Mouse (Mus musculus) MEL (cell line): ENCODE measurements around the gene Parp4. TPM values are rescaled to one million over a fixed set of nuclear protein-coding genes. Genes with fewer than 3 reads are reported as not detected.

ENCODE experiments used
- DNase-seq: peaks from one replicate; pipeline ENCODE4 v3.0.0; 2011; ENCODE audit warnings: low read depth, low spot score
- H3K27ac ChIP-seq: 2 replicates; pipeline ENCODE4 v1.5.1; 2012; ENCODE audit warnings: low read depth, mild to moderate bottlenecking, control low read depth, low read length, moderate library complexity; ENCODE audit not compliant: control insufficient read depth
- H3K27me3 ChIP-seq, 2 experiments: fragments of 150-350 bp in 1 of 2; sonication (generic) in 1 of 2; 2 replicates each; pipeline ENCODE4 v1.6.1; 2012; ENCODE audit warnings: low read length in 2 of 2, mild to moderate bottlenecking in 2 of 2, improper control_type of control experiment in 1 of 2, moderate library complexity in 1 of 2; ENCODE audit not compliant: insufficient read depth in 2 of 2, control insufficient read depth in 1 of 2
- H3K36me3 ChIP-seq, 2 experiments: 2 replicates each; pipeline ENCODE4 v1.6.1; 2012 to 2014; ENCODE audit warnings: low read length in 2 of 2, improper control_type of control experiment in 1 of 2, inconsistent platforms in 1 of 2, mild to moderate bottlenecking in 1 of 2; ENCODE audit not compliant: insufficient read depth in 2 of 2, control insufficient read depth in 1 of 2
- H3K4me1 ChIP-seq, 2 experiments: fragments of 150-350 bp in 1 of 2; sonication (generic) in 1 of 2; 2 replicates each; pipeline ENCODE4 v1.6.1; 2012; ENCODE audit warnings: low read length in 2 of 2, improper control_type of control experiment in 1 of 2, mild to moderate bottlenecking in 1 of 2; ENCODE audit not compliant: insufficient read depth in 2 of 2, control insufficient read depth in 1 of 2
- H3K4me3 ChIP-seq, 2 experiments: fragments of 150-350 bp in 1 of 2; sonication (generic) in 1 of 2; 2 replicates each; pipeline ENCODE4 v1.5.1; 2012; ENCODE audit warnings: low read depth in 2 of 2, low read length in 2 of 2, mild to moderate bottlenecking in 2 of 2, moderate library complexity in 2 of 2, control low read depth in 1 of 2, improper control_type of control experiment in 1 of 2; ENCODE audit not compliant: control insufficient read depth in 1 of 2, insufficient read depth in 1 of 2
- H3K79me2 ChIP-seq: 2 replicates; pipeline ENCODE4 v1.6.1; 2012; ENCODE audit warnings: mild to moderate bottlenecking, low read length, moderate library complexity; ENCODE audit not compliant: control insufficient read depth, poor library complexity, insufficient read depth
- H3K9ac ChIP-seq: 2 replicates; pipeline ENCODE4 v1.6.1; 2012; ENCODE audit warnings: low read depth, mild to moderate bottlenecking, control low read depth, low read length, moderate library complexity; ENCODE audit not compliant: control insufficient read depth, poor library complexity, severe bottlenecking
- H3K9me3 ChIP-seq: fragments of 150-350 bp; sonication (generic); replicated peaks from 2 replicates; pipeline ENCODE4 v1.6.1; 2012; ENCODE audit warnings: mild to moderate bottlenecking, low read length, improper control_type of control experiment, moderate library complexity; ENCODE audit not compliant: insufficient read depth
- BHLHE40 ChIP-seq: IDR thresholded peaks from 2 replicates; pipeline ENCODE4 v1.6.1; 2012; ENCODE audit warnings: low read depth, mild to moderate bottlenecking, inconsistent platforms, low read length, improper control_type of control experiment, borderline replicate concordance
- CHD1 ChIP-seq: IDR thresholded peaks from 2 replicates; pipeline ENCODE4 v1.6.1; 2012; ENCODE audit warnings: low read depth, mild to moderate bottlenecking, inconsistent platforms, low read length, improper control_type of control experiment
- CTCF ChIP-seq, 3 experiments: IDR thresholded peaks in 2 of 3; conservative IDR thresholded peaks in 1 of 3; 2 replicates each; pipeline ENCODE4 v1.5.1; 2011 to 2012; ENCODE audit warnings: low read length in 3 of 3, low read depth in 2 of 3, mild to moderate bottlenecking in 2 of 3, improper control_type of control experiment in 1 of 3, inconsistent platforms in 1 of 3, mixed read lengths in 1 of 3, moderate library complexity in 1 of 3; ENCODE audit not compliant: control insufficient read depth in 1 of 3, insufficient read depth in 1 of 3, poor library complexity in 1 of 3, severe bottlenecking in 1 of 3
- E2F4 ChIP-seq: IDR thresholded peaks from 2 replicates; pipeline ENCODE4 v1.6.1; 2011; ENCODE audit warnings: low read depth, low read length, improper control_type of control experiment, borderline replicate concordance
- EP300 ChIP-seq, 2 experiments: IDR thresholded peaks; 2 replicates each; pipeline ENCODE4 v1.6.1; 2011; ENCODE audit warnings: improper control_type of control experiment in 2 of 2, low read length in 2 of 2, low read depth in 1 of 2, mild to moderate bottlenecking in 1 of 2
- GABPA ChIP-seq: IDR thresholded peaks from 2 replicates; pipeline ENCODE4 v1.6.1; 2012; ENCODE audit warnings: low read depth, mild to moderate bottlenecking, inconsistent platforms, low read length, improper control_type of control experiment, moderate library complexity
- GATA1 ChIP-seq: IDR thresholded peaks from 2 replicates; pipeline ENCODE4 v1.6.1; 2011; ENCODE audit warnings: low read depth, low read length, improper control_type of control experiment
- JUND ChIP-seq: IDR thresholded peaks from 2 replicates; pipeline ENCODE4 v1.6.1; 2011; ENCODE audit warnings: low read depth, mild to moderate bottlenecking, improper control_type of control experiment, low read length
- KAT2A ChIP-seq: conservative IDR thresholded peaks from 2 replicates; pipeline ENCODE4 v1.6.1; 2012; ENCODE audit warnings: low read depth, low read length, improper control_type of control experiment, inconsistent platforms
- MAFK ChIP-seq: IDR thresholded peaks from 2 replicates; pipeline ENCODE4 v1.6.1; 2011; ENCODE audit warnings: low read depth, mild to moderate bottlenecking, low read length, improper control_type of control experiment, borderline replicate concordance
- MAX ChIP-seq: IDR thresholded peaks from 2 replicates; pipeline ENCODE4 v1.6.1; 2011; ENCODE audit warnings: low read length, improper control_type of control experiment
- MAZ ChIP-seq: IDR thresholded peaks from 2 replicates; pipeline ENCODE4 v1.6.1; 2012; ENCODE audit warnings: low read depth, mild to moderate bottlenecking, inconsistent platforms, low read length, improper control_type of control experiment
- MEF2A ChIP-seq: IDR thresholded peaks from 2 replicates; pipeline ENCODE4 v1.6.1; 2014; ENCODE audit warnings: low read depth, mild to moderate bottlenecking, inconsistent platforms, low read length, improper control_type of control experiment; ENCODE audit not compliant: poor library complexity, insufficient replicate concordance, severe bottlenecking; ENCODE audit errors: extremely low read depth
- POLR2A ChIP-seq, 2 experiments: IDR thresholded peaks; 2 replicates each; pipeline ENCODE4 v1.6.1; 2011 to 2012; ENCODE audit warnings: low read length in 2 of 2, mild to moderate bottlenecking in 2 of 2, control low read depth in 1 of 2, improper control_type of control experiment in 1 of 2, low read depth in 1 of 2, moderate library complexity in 1 of 2; ENCODE audit not compliant: control insufficient read depth in 1 of 2, insufficient read depth in 1 of 2, poor library complexity in 1 of 2
- RCOR1 ChIP-seq: IDR thresholded peaks from 2 replicates; pipeline ENCODE4 v1.6.1; 2012; ENCODE audit warnings: low read depth, mild to moderate bottlenecking, inconsistent platforms, low read length, improper control_type of control experiment
- SIN3A ChIP-seq: IDR thresholded peaks from 2 replicates; pipeline ENCODE4 v1.6.1; 2012; ENCODE audit warnings: low read length, improper control_type of control experiment, inconsistent platforms
- SMC3 ChIP-seq: IDR thresholded peaks from 2 replicates; pipeline ENCODE4 v1.6.1; 2011; ENCODE audit warnings: low read depth, low read length, improper control_type of control experiment
- TBP ChIP-seq: IDR thresholded peaks from 2 replicates; pipeline ENCODE4 v1.8.0; 2011; ENCODE audit warnings: low read depth, low read length, improper control_type of control experiment
- TCF12 ChIP-seq: IDR thresholded peaks from 2 replicates; pipeline ENCODE4 v1.6.1; 2014; ENCODE audit warnings: low read depth, mild to moderate bottlenecking, inconsistent platforms, low read length, improper control_type of control experiment, moderate library complexity
- USF2 ChIP-seq, 2 experiments: IDR thresholded peaks; 2 replicates each; pipeline ENCODE4 v1.6.1; 2011 to 2012; ENCODE audit warnings: improper control_type of control experiment in 2 of 2, low read length in 2 of 2, borderline replicate concordance in 1 of 2, inconsistent platforms in 1 of 2, low read depth in 1 of 2, mild to moderate bottlenecking in 1 of 2; ENCODE audit not compliant: insufficient read depth in 1 of 2
- ZC3H11A ChIP-seq: IDR thresholded peaks from 2 replicates; pipeline ENCODE4 v1.6.1; 2012; ENCODE audit warnings: low read depth, mild to moderate bottlenecking, inconsistent platforms, low read length, improper control_type of control experiment
- ZKSCAN1 ChIP-seq: IDR thresholded peaks from 2 replicates; pipeline ENCODE4 v1.6.1; 2012; ENCODE audit warnings: low read depth, mild to moderate bottlenecking, inconsistent platforms, low read length, improper control_type of control experiment, moderate library complexity
- ZNF384 ChIP-seq: IDR thresholded peaks from 2 replicates; pipeline ENCODE4 v1.6.1; 2012; ENCODE audit warnings: low read depth, mild to moderate bottlenecking, inconsistent platforms, low read length, improper control_type of control experiment
- polyA plus RNA-seq, 2 experiments: library from polyadenylated mRNA; stranded (reverse) in 1 of 2; unstranded in 1 of 2; fragments of >175 nt in 1 of 2; fragments of >200 nt in 1 of 2; gene quantifications; 2 replicates each; pipeline versions ENCODE4 v1.2.1 to v1.2.4; 2012; ENCODE audit warnings: low replicate concordance in 2 of 2, low read depth in 1 of 2; ENCODE audit not compliant: insufficient read length in 2 of 2, insufficient read depth in 1 of 2, missing spikeins in 1 of 2
- total RNA-seq: library from RNA; depleted of rRNA; stranded (reverse); fragments of 300-350 nt; gene quantifications from 2 replicates; pipeline ENCODE4 v1.2.3, GENCODE M21; 2012

The Parp4 gene
- total and polyA plus RNA-seq, 3 experiments = 1.5 to 5.2 TPM; not detected in 1

DNA sequence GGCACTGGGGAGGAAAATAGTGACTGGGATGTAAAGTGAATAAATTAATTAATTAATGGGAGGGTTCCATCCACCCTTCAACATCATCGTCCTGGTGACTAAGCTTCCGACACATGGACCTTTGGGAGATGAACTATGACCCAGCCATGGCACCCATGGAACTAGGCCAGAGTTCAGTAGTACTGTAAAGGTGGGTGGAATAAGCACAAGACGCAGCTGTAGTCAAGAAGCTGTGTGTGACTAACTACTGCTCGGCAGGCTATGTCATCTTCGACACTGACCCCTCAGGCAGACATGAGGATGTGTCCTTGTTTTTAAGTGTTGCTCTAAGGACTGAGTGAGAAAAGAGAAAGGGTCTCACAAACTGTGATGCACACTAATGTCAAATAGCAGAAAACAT is 29.0 kb downstream of the Parp4 start:
- Histone ChIP-seq H3K27ac (no peak overlapping the region), H3K27me3 (no peaks in the 10 kb centered on the region), H3K36me3 (no peaks in the 10 kb centered on the region), H3K4me1 (no peaks in the 10 kb centered on the region), H3K9ac (no peak overlapping the region), H3K79me2 (no peaks in the 10 kb centered on the region), H3K9me3 (no peaks in the 10 kb centered on the region), H3K4me3 (no peak overlapping the region)
- no peak for DNase-seq
- no peak for TF ChIP-seq MAX
- TF ChIP-seq E2F4 = no peak
- TF ChIP-seq MAZ = no peak
- no peak for TF ChIP-seq TCF12
- no peak for TF ChIP-seq GABPA
- no peak for TF ChIP-seq JUND
- no peak for TF ChIP-seq ZC3H11A
- TF ChIP-seq TBP = no peak
- no peak for TF ChIP-seq BHLHE40
- no peak for TF ChIP-seq EP300 (IDR thresholded peaks at IDR 0.05; ENCODE audit: low read depth in 1 of 2, low read length in 2 of 2)
- no peak for TF ChIP-seq GATA1
- no peak for TF ChIP-seq CHD1
- no peak for TF ChIP-seq MAFK

DNA sequence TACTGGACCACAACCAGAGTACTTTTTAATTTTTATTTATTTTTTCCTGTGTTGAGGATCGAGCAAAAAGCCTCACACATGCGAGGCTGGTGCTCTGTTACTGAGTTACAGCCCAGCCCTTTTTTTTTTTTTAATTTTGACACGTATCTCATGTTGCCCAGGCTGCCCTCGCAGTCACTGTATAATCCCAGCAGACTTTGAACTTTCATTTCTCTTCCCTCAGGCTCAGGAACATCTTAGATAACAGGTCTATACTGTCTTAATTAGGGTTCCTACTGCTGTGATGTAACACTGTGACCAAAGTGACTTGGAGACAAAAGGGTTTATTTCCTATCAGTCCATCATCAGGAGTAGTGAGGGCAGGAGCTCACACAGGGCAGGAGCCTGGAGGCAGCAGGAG is 29.7 kb downstream of the Parp4 start:
- Histone ChIP-seq H3K27ac (no peak overlapping the region), H3K4me3 (no peak overlapping the region), H3K36me3 (no peaks in the 10 kb centered on the region)

More for the DNA sequence above, 29.7 kb downstream of the Parp4 start:
- H3K9me3 ChIP-seq = no peaks in the 10 kb centered on the region
- DNase-seq = no peak
- no peaks in the 10 kb centered on the region for H3K27me3 ChIP-seq
- TF ChIP-seq MAZ = no peak
- no peak for TF ChIP-seq EP300 (IDR thresholded peaks at IDR 0.05; ENCODE audit: low read depth in 1 of 2, low read length in 2 of 2)
- TF ChIP-seq CHD1 = no peak
- TF ChIP-seq GABPA = no peak
- no peak for TF ChIP-seq CTCF (IDR thresholded peaks at IDR 0.05 in 2 of 3, conservative IDR thresholded peaks at IDR 0.05 in 1 of 3; ENCODE audit: control insufficient read depth in 1 of 3, insufficient read depth in 1 of 3, low read depth in 2 of 3, low read length in 3 of 3, poor library complexity in 1 of 3, severe bottlenecking in 1 of 3)
- TF ChIP-seq ZC3H11A = no peak
- no peak for TF ChIP-seq ZNF384
- TF ChIP-seq ZKSCAN1 = no peak
- TF ChIP-seq KAT2A = no peak
- no peak for TF ChIP-seq SIN3A
- no peak for TF ChIP-seq POLR2A (IDR thresholded peaks at IDR 0.05; ENCODE audit: control insufficient read depth in 1 of 2, insufficient read depth in 1 of 2, low read depth in 1 of 2, low read length in 2 of 2, poor library complexity in 1 of 2)
- TF ChIP-seq RCOR1 = no peak
- no peak for TF ChIP-seq USF2 (IDR thresholded peaks at IDR 0.05; ENCODE audit: borderline replicate concordance in 1 of 2, insufficient read depth in 1 of 2, low read depth in 1 of 2, low read length in 2 of 2)
- TF ChIP-seq SMC3 = no peak
- no peak for TF ChIP-seq E2F4
- no peak for TF ChIP-seq MEF2A
- H3K4me1 ChIP-seq = no peaks in the 10 kb centered on the region
- H3K79me2 ChIP-seq = no peaks in the 10 kb centered on the region
- no peak overlapping the region for H3K9ac ChIP-seq
